Mouse (Mus musculus) heart, postnatal 0 days (tissue): ENCODE data around the gene Tmed9.

Experiments
- CTCF ChIP-seq: IDR thresholded peaks from 2 replicates; pipeline ENCODE4 v1.5.1; 2016; ENCODE audit warnings: antibody characterized with exemption, control low read depth, low read depth
- EP300 ChIP-seq: IDR thresholded peaks from 2 replicates; pipeline ENCODE4 v1.6.1; 2016; ENCODE audit warnings: antibody characterized with exemption, low read depth

DNA sequence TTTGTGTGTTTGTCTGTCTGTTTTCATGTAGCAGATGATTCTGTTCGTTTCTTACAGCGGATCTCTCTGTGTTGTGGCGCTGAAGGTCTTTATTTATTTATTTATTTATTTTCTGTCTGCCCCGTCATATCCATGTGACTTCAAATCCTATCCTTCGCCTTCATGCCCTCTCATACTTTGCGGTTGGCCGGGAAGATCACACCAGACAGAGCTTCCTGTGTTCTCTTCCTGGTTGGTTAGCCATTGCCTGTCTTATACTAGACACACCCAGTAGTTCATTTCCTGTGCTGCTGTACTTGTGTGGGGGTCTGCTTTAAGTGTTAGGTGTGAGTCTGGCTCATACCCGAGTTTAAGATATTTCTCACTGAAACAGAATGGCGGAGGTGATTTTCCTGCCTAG, 27.1 kb downstream of the Tmed9 start:
- TF ChIP-seq CTCF (no peak), EP300 (no peak)
